8 mouse cellular contexts compared by ENCODE assay signal in the genomic region with DNA sequence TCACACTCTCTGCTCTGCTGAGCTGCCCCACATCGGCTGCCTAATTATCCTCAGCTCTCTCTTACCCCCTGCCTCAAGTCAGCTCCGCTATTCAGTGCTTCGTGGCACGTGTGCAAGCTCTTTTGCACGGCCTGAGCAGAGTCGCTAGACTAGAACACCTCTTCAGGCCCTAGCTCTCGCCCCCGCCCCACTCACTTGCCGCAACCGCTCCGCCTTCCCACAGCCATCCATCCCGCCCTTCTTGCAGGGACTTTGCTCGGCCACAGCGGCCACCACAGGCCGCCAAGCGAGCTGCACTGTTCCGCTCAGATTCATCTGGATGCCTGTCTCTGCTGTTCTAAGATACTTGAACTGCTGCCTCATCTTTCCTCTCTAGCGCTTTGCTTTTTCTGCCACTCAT. TPM values are rescaled to one million over a fixed set of nuclear protein-coding genes. Genes with fewer than 3 reads are reported as not detected.
A peak's percentile ranks its signal among the peaks of the same experiment; 100 is the strongest.
DNase-seq lines count a peak whose midpoint lies in the region; ATAC-seq and TF ChIP-seq lines count a peak whose summit lies in the region.

No protein-coding gene starts in this region.

- H3K36me3 ChIP-seq in C2C12 (ENCODE audit: control insufficient read depth, insufficient read depth), result no peaks in the 10 kb centered on the region
- no peaks in the 10 kb centered on the region for H3K36me3 ChIP-seq in embryonic facial prominence, embryonic 15.5 days
- no peaks in the 10 kb centered on the region for H3K36me3 ChIP-seq in limb, embryonic 14.5 days (ENCODE audit: control insufficient read depth, insufficient read depth, low read length)
- no peaks in the 10 kb centered on the region for H3K36me3 ChIP-seq in midbrain, embryonic 16.5 days (ENCODE audit: control insufficient read depth, insufficient read depth, low read length)
- no peaks in the 10 kb centered on the region for H3K36me3 ChIP-seq in spleen, adult 2 months (ENCODE audit: control insufficient read depth, insufficient read depth, low read length)

- peak overlapping the region; percentile 45 for H3K9ac ChIP-seq in embryonic facial prominence, embryonic 15.5 days
- peak overlapping the region; percentile 57 for H3K9ac ChIP-seq in limb, embryonic 14.5 days (ENCODE audit: low read depth, low read length, severe bottlenecking)
- H3K9ac ChIP-seq in midbrain, embryonic 16.5 days (ENCODE audit: low read depth, low read length), result peak overlapping the region; percentile 75

- peak; percentile 30 to 57 for DNase-seq in heart, adult 9 months (ENCODE audit: low spot score in 2 of 2)
- peak; percentile 72 for DNase-seq in kidney, adult 9 months
- peak; percentile 73 for DNase-seq in limb, embryonic 14.5 days (ENCODE audit: low spot score)
- DNase-seq in spleen, adult 2 months (ENCODE audit: low read depth in 1 of 2, low spot score in 2 of 2), result peak; percentile 57 to 79

- H3K9me3 ChIP-seq in embryonic facial prominence, embryonic 15.5 days (replicated peaks), result no peaks in the 10 kb centered on the region
- H3K9me3 ChIP-seq in limb, embryonic 14.5 days (ENCODE audit: control insufficient read depth, low read length), result no peaks in the 10 kb centered on the region
- H3K9me3 ChIP-seq in midbrain, embryonic 16.5 days (replicated peaks; ENCODE audit: control insufficient read depth, low read length, poor library complexity, severe bottlenecking), result no peaks in the 10 kb centered on the region

- H3K4me3 ChIP-seq in C2C12 (ENCODE audit: insufficient read depth, poor library complexity, severe bottlenecking), result peak overlapping the region; percentile 14
- H3K4me3 ChIP-seq in bone marrow macrophage, adult 2 months (ENCODE audit: insufficient read depth, low read length), result peak overlapping the region; percentile 59
- H3K4me3 ChIP-seq in embryonic facial prominence, embryonic 15.5 days (replicated peaks), result peak overlapping the region; percentile 50
- H3K4me3 ChIP-seq in limb, embryonic 14.5 days (replicated peaks; ENCODE audit: low read length), result peak overlapping the region; percentile 40
- peak overlapping the region; percentile 47 for H3K4me3 ChIP-seq in midbrain, embryonic 16.5 days (ENCODE audit: low read depth, low read length)
- peak overlapping the region; percentile 43 for H3K4me3 ChIP-seq in spleen, adult 2 months (ENCODE audit: extremely low read depth, insufficient read depth, insufficient read length)

- TF ChIP-seq POLR2A in bone marrow macrophage, adult 2 months (IDR thresholded peaks at IDR 0.05; ENCODE audit: borderline replicate concordance, low read depth, low read length), result no peak
- TF ChIP-seq POLR2A in limb, embryonic 14.5 days (IDR thresholded peaks at IDR 0.05; ENCODE audit: borderline replicate concordance, extremely low read depth, insufficient read depth, insufficient read length), result no peak
- no peak for TF ChIP-seq POLR2A in spleen, adult 2 months (IDR thresholded peaks at IDR 0.05; ENCODE audit: low read depth, low read length)

- peak overlapping the region; percentile 25 for H3ac ChIP-seq in C2C12 (ENCODE audit: control insufficient read depth, insufficient read length, low read depth)

- peaks cover 15% of the 10 kb centered on the region for H3K4me1 ChIP-seq in bone marrow macrophage, adult 2 months (ENCODE audit: control insufficient read depth, insufficient read depth, low read length)
- peaks cover 26% of the 10 kb centered on the region for H3K4me1 ChIP-seq in embryonic facial prominence, embryonic 15.5 days
- H3K4me1 ChIP-seq in limb, embryonic 14.5 days (ENCODE audit: control insufficient read depth, insufficient read depth, low read length), result peaks cover 20% of the 10 kb centered on the region
- H3K4me1 ChIP-seq in midbrain, embryonic 16.5 days (ENCODE audit: control insufficient read depth, insufficient read depth, low read length), result peaks cover 18% of the 10 kb centered on the region
- H3K4me1 ChIP-seq in spleen, adult 2 months (ENCODE audit: control insufficient read depth, insufficient read depth, insufficient read length), result peaks cover 6% of the 10 kb centered on the region; the same call in 1 of the 2 replicates

- peak; percentile 83 for TF ChIP-seq CTCF in C2C12 (IDR thresholded peaks at IDR 0.05; ENCODE audit: control insufficient read depth, insufficient read depth, insufficient read length)
- peak; percentile 38; the same call in 1 of the 2 replicates for TF ChIP-seq CTCF in bone marrow macrophage, adult 2 months (IDR thresholded peaks at IDR 0.05; ENCODE audit: low read depth, low read length)
- peak; percentile 83 for TF ChIP-seq CTCF in spleen, adult 2 months (IDR thresholded peaks at IDR 0.05; ENCODE audit: extremely low read depth, insufficient read depth, insufficient read length, insufficient replicate concordance)

- no peak overlapping the region for H3K27ac ChIP-seq in bone marrow macrophage, adult 2 months (ENCODE audit: insufficient read depth, low read depth, low read length)
- 0 out of 2 replicates have a peak overlapping the region, but pooled peaks have one; percentile 22 for H3K27ac ChIP-seq in embryonic facial prominence, embryonic 15.5 days (replicated peaks)
- no peak overlapping the region for H3K27ac ChIP-seq in limb, embryonic 14.5 days (replicated peaks; ENCODE audit: low read depth, low read length)
- H3K27ac ChIP-seq in midbrain, embryonic 16.5 days (ENCODE audit: low read length), result peak overlapping the region; percentile 75
- no peak overlapping the region for H3K27ac ChIP-seq in spleen, adult 2 months (ENCODE audit: insufficient read depth, low read length)

- H3K4me2 ChIP-seq in embryonic facial prominence, embryonic 15.5 days (replicated peaks), result peak overlapping the region; percentile 85
- peak overlapping the region; percentile 79 for H3K4me2 ChIP-seq in limb, embryonic 14.5 days (replicated peaks; ENCODE audit: low read depth, low read length, severe bottlenecking)
- H3K4me2 ChIP-seq in midbrain, embryonic 16.5 days (ENCODE audit: low read length), result peak overlapping the region; percentile 74

- H3K79me2 ChIP-seq in C2C12 (ENCODE audit: control insufficient read depth, insufficient read depth), result peaks cover 7% of the 10 kb centered on the region

- H3K27me3 ChIP-seq in C2C12 (ENCODE audit: control insufficient read depth, insufficient read depth, insufficient read length), result no peaks in the 10 kb centered on the region
- H3K27me3 ChIP-seq in embryonic facial prominence, embryonic 15.5 days, result no peaks in the 10 kb centered on the region
- H3K27me3 ChIP-seq in limb, embryonic 14.5 days (ENCODE audit: control insufficient read depth, insufficient read depth, low read length), result no peaks in the 10 kb centered on the region
- H3K27me3 ChIP-seq in midbrain, embryonic 16.5 days (ENCODE audit: control insufficient read depth, insufficient read depth, low read depth, low read length), result no peaks in the 10 kb centered on the region
- no peaks in the 10 kb centered on the region for H3K27me3 ChIP-seq in spleen, adult 2 months (ENCODE audit: control insufficient read depth, insufficient read depth, low read length)

- under 1% methylated on average over 18 of the region's 18 CpGs for WGBS in embryonic facial prominence, embryonic 15.5 days
- under 1% methylated on average over 18 of the region's 18 CpGs for WGBS in limb, embryonic 14.5 days
- 0% methylated on average over 18 of the region's 18 CpGs for WGBS in midbrain, embryonic 16.5 days
- WGBS in spleen, adult 2 months, result under 1% methylated on average over 17 of the region's 18 CpGs

- no peaks in the 10 kb centered on the region for H3K79me3 ChIP-seq in C2C12 (ENCODE audit: low read depth)

- peak; percentile 65; the same call in 1 of the 2 replicates for ATAC-seq in embryonic facial prominence, embryonic 15.5 days (ENCODE audit: insufficient number of reproducible peaks, low FRiP score, low TSS enrichment, low read depth)
- ATAC-seq in limb, embryonic 14.5 days (ENCODE audit: low FRiP score, low read depth), result peak; percentile 65
- ATAC-seq in midbrain, embryonic 16.5 days, result peak; percentile 80

TF ChIP-seq in C2C12, 6 proteins besides CTCF, POLR2A, EP300 and RAD21:
- peak; percentile 24 for TF ChIP-seq CEBPB (IDR thresholded peaks at IDR 0.05; ENCODE audit: low read depth)
- no peak for TF ChIP-seq MYOG (IDR thresholded peaks at IDR 0.05; ENCODE audit: control insufficient read depth, extremely low read depth, insufficient read length)

RNA-seq across cellular contexts. Expression of gene Vrk3, which starts 3.1 kb away (rescaled TPM):
- polyA plus RNA-seq in C2C12 (2012; fragmentation: generic; extraction: Trizol), result 20.0 TPM
- 39.8 and 42.0 TPM in 2 replicates for polyA plus RNA-seq in bone marrow macrophage, adult 2 months (2012; ENCODE audit: insufficient read depth, insufficient read length, missing spikeins)
- 32.9 and 35.2 TPM in 2 replicates for polyA plus RNA-seq in embryonic facial prominence, embryonic 15.5 days (2015; fragmentation: Nextera tagmentation; extraction: Ambion mirVana)
- 39.9 and 44.6 TPM in 2 replicates for polyA plus RNA-seq in limb, embryonic 14.5 days (2012; rRNA removed)
- polyA plus RNA-seq in limb, embryonic 14.5 days (2014; fragmentation: Nextera tagmentation; extraction: Ambion mirVana), result 28.8 and 30.9 TPM in 2 replicates
- 27.3 and 27.9 TPM in 2 replicates for polyA plus RNA-seq in midbrain, embryonic 16.5 days (2015; fragmentation: Nextera tagmentation; extraction: Ambion mirVana)
- polyA plus RNA-seq in spleen, adult 2 months (2012; rRNA removed), result 46.4 and 52.5 TPM in 2 replicates

RNA-seq across cellular contexts. Expression of gene Zfp473, which starts 5.8 kb away (rescaled TPM):
- 0.29 TPM for polyA plus RNA-seq in C2C12 (2012; fragmentation: generic; extraction: Trizol)
- 0.71 and 0.81 TPM in 2 replicates for polyA plus RNA-seq in bone marrow macrophage, adult 2 months (2012; ENCODE audit: insufficient read depth, insufficient read length, missing spikeins)
- polyA plus RNA-seq in embryonic facial prominence, embryonic 15.5 days (2015; fragmentation: Nextera tagmentation; extraction: Ambion mirVana), result 1.4 and 1.8 TPM in 2 replicates
- polyA plus RNA-seq in limb, embryonic 14.5 days (2012; rRNA removed), result 1.1 and 1.6 TPM in 2 replicates
- polyA plus RNA-seq in limb, embryonic 14.5 days (2014; fragmentation: Nextera tagmentation; extraction: Ambion mirVana), result 1.4 and 1.7 TPM in 2 replicates
- 1.2 and 1.8 TPM in 2 replicates for polyA plus RNA-seq in midbrain, embryonic 16.5 days (2015; fragmentation: Nextera tagmentation; extraction: Ambion mirVana)
- polyA plus RNA-seq in spleen, adult 2 months (2012; rRNA removed), result 0.25 and 0.27 TPM in 2 replicates

RNA-seq across cellular contexts. Expression of gene Izumo2, which starts 36.5 kb away (rescaled TPM):
- not detected for polyA plus RNA-seq in C2C12 (2012; fragmentation: generic; extraction: Trizol)
- polyA plus RNA-seq in bone marrow macrophage, adult 2 months (2012; ENCODE audit: insufficient read depth, insufficient read length, missing spikeins), result not detected in 2 replicates
- not detected in 2 replicates for polyA plus RNA-seq in embryonic facial prominence, embryonic 15.5 days (2015; fragmentation: Nextera tagmentation; extraction: Ambion mirVana)
- not detected in 2 replicates for polyA plus RNA-seq in limb, embryonic 14.5 days (2012; rRNA removed)
- polyA plus RNA-seq in limb, embryonic 14.5 days (2014; fragmentation: Nextera tagmentation; extraction: Ambion mirVana), result not detected in 2 replicates
- polyA plus RNA-seq in midbrain, embryonic 16.5 days (2015; fragmentation: Nextera tagmentation; extraction: Ambion mirVana), result not detected in 2 replicates
- not detected in 2 replicates for polyA plus RNA-seq in spleen, adult 2 months (2012; rRNA removed)

Comparison
In these comparisons a context has a peak if more than half of its experiments do, and no peak if none do; other contexts are left out.
1. H3K27ac ChIP-seq: peak in embryonic facial prominence, embryonic 15.5 days (single experiment) and midbrain, embryonic 16.5 days (single experiment); none in bone marrow macrophage, adult 2 months (single experiment), limb, embryonic 14.5 days (single experiment) and spleen, adult 2 months (single experiment).
2. Peak in every context shown above with its lines, with median percentiles within 50 percentile points of each other: H3K4me3 ChIP-seq, CTCF ChIP-seq, ATAC-seq, H3K4me2 ChIP-seq, H3K9ac ChIP-seq and DNase-seq.